Mouse (Mus musculus) kidney, adult 2 months (tissue): ENCODE data around the gene Prcc. TPM values are rescaled to one million over a fixed set of nuclear protein-coding genes. Genes with fewer than 3 reads are reported as not detected.
"Not testable (repeated sequence)": the region's sequence is repeated elsewhere in the genome, so short reads cannot be mapped to it uniquely, and the experiment has no call there.

Experiments used
- DNase-seq: peaks from one replicate; pipeline ENCODE4 v3.0.0; 2021
- H3K27ac ChIP-seq: fragments of 200-500 bp; 2 replicates; pipeline ENCODE4 v1.5.1; 2012; ENCODE audit warnings: low read depth, low read length, control low read depth, inconsistent platforms; ENCODE audit not compliant: insufficient read depth
- H3K27me3 ChIP-seq: fragments of 200-500 bp; replicated peaks from 2 replicates; pipeline ENCODE4 v1.6.1; 2012; ENCODE audit warnings: mild to moderate bottlenecking, moderate library complexity, low read length, inconsistent platforms; ENCODE audit not compliant: control insufficient read depth, insufficient read depth
- H3K36me3 ChIP-seq: fragments of 200-500 bp; 2 replicates; pipeline ENCODE4 v1.6.1; 2012; ENCODE audit warnings: mild to moderate bottlenecking, moderate library complexity, low read length, inconsistent platforms; ENCODE audit not compliant: control insufficient read depth, insufficient read depth
- H3K4me1 ChIP-seq: fragments of 200-500 bp; 2 replicates; pipeline ENCODE4 v1.6.1; 2011; ENCODE audit warnings: low read length; ENCODE audit not compliant: control insufficient read depth, insufficient read depth
- H3K4me3 ChIP-seq: fragments of 200-500 bp; 2 replicates; pipeline ENCODE4 v1.5.1; 2011; ENCODE audit warnings: mild to moderate bottlenecking, low read depth, low read length, control low read depth; ENCODE audit not compliant: insufficient read depth
- CTCF ChIP-seq: fragments of 200-500 bp; conservative IDR thresholded peaks from 2 replicates; pipeline ENCODE4 v1.5.1; 2011; ENCODE audit warnings: low read depth, mild to moderate bottlenecking, control low read depth, low read length, moderate library complexity, mixed read lengths; ENCODE audit not compliant: insufficient read depth, insufficient read length
- POLR2A ChIP-seq: fragments of 200-500 bp; IDR thresholded peaks from one replicate; pipeline ENCODE4 v1.6.1; 2011; ENCODE audit warnings: low read depth, low read length, control low read depth
- WGBS: fragments of 180-500 bp; shearing (Covaris S2); methylation state at CpG from one replicate; pipeline ENCODE4 v1.1.7; 2018; 5-methylcytosine and 5-hydroxymethylcytosine counted together
- polyA plus RNA-seq: library from polyadenylated mRNA; depleted of rRNA; stranded (reverse); fragments of >200 nt; gene quantifications from 2 replicates; pipeline ENCODE4 v1.2.3, GENCODE M21; 2012

The Prcc gene
- polyA plus RNA-seq, 1 experiment = 36.3 TPM

DNA sequence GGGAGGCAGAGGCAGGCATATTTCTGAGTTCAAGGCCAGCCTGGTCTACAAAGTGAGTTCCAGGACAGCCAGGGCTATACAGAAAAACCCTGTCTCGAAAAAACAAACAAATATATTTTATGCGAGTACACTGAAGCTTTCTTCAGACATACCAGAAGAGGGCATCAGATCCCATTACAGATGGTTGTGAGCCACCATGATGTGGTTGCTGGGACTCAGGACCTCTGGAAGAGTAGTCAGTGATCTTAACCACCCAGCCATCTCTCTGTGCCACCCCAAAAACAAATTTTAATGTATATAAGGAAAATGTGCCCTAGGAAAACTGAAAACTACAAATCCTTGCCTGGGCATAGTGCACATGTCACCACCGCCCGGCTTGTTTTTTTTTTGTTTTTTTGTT is 2.0 kb upstream of the Prcc start:
- DNase-seq, H3K4me3 ChIP-seq, H3K36me3 ChIP-seq, H3K27me3 ChIP-seq, H3K27ac ChIP-seq: not testable (repeated sequence)
- peaks cover 16% of the 10 kb centered on the region for H3K4me1 ChIP-seq
- 86% methylated on average over 4 of the region's 4 CpGs for WGBS
- TF ChIP-seq CTCF = peak; percentile 19; the same call in 1 of the 2 replicates

DNA sequence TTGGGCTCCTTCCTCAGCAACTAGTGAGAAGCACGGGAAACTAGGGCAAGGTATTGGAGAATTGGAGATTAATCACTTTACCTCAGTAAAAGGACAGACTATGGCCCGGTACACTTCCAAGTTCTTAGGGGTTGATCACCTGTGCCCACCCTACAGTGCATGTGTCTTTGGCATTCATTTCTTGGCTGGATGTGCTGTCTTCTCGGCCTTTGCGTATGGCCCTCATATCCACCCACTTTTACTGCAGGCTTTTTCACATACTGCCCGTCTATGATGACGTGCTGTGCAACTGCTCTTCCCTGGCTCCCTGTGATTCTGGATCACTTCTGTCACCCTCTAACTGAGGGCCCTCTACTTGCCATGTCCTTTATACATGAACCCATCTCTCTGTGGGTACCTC is 1.0 kb upstream of the Prcc start:
- no peak overlapping the region for H3K4me3 ChIP-seq

DNA sequence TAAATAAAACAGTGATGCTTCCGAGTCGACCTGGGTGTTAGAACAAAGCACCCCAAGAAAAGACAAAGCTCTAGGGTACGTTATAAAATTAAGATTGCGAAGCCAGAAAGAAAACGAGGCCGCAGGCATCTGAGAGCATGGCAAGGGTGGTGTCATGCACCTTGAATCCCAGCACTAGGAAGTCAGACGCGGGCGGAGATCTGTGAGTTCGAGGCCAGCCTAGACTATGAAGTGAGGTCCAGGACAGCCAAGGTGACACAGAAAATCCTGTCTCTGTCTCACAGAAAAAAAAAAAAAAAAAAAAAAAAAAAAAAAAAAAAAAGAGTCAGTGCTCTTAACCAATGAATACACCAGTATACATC is 577 bp upstream of the Prcc start:
- no peak for DNase-seq
- WGBS = 15% methylated on average over 10 of the region's 10 CpGs
- no peak overlapping the region for H3K27ac ChIP-seq
- TF ChIP-seq CTCF (no peak), POLR2A (no peak)
- H3K4me3 ChIP-seq = peak overlapping the region; percentile 44
- peaks cover 16% of the 10 kb centered on the region for H3K4me1 ChIP-seq
- no peaks in the 10 kb centered on the region for H3K36me3 ChIP-seq
- no peaks in the 10 kb centered on the region for H3K27me3 ChIP-seq

More for the DNA sequence above, 1.0 kb upstream of the Prcc start:
- Histone ChIP-seq H3K27ac (no peak overlapping the region), H3K36me3 (no peaks in the 10 kb centered on the region), H3K27me3 (no peaks in the 10 kb centered on the region), H3K4me1 (peaks cover 16% of the 10 kb centered on the region)
- WGBS = 85% methylated on average over 6 of the region's 6 CpGs
- TF ChIP-seq CTCF = no peak
- TF ChIP-seq POLR2A = no peak
- no peak for DNase-seq

DNA sequence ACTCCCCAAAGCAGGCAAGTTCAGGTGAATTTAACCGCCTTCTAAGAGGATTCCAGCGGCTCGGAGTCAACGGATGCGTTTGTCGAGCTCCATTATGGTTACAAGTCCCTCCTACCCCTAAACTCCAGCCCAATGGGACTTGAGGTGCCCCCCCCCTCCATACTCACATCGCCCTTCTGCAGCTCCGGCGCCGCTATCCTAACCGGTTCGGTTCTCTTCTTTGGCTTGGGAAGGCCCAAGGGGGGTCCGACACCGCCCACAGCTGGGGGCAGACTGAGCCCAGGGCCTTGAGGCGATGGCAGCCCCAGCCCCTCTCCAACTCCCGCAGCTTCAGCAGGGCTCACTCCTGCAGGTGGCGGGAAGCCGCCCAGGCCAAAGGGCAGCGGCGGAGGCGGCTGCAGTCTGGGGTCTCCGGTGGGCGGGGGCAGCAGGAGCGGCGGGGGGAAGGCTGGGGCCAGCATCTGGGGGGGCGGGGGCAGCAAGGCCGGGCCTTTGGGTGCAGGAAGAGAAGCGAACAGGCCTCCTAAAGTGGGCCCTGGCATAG is 628 bp downstream of the Prcc start:
- Histone ChIP-seq H3K4me3 (peak overlapping the region; percentile 93), H3K4me1 (peaks cover 16% of the 10 kb centered on the region), H3K27me3 (no peaks in the 10 kb centered on the region), H3K27ac (peak overlapping the region; percentile 87), H3K36me3 (no peaks in the 10 kb centered on the region)
- WGBS = under 1% methylated on average over 28 of the region's 28 CpGs
- peak; percentile 34 for DNase-seq
- TF ChIP-seq CTCF = no peak
- TF ChIP-seq POLR2A = no peak

DNA sequence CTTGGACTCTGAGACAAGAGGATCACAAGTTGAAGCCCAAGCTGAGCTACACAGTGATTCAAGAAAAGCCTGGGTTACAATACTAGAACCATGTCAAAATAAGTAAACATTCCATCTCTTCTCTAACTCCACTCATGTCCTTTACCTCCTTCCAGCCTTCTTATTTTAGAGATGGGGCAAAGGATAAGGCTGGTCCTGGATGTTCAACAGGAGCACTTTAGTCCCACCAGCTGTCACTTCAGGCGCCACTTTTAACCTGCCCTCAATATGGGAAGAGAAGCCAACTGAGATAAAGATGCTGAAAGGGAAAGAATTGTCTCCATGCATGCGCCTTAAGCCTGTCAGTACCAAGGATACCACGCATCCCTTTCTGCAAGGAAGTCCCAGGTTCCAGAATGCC is 1.1 kb downstream of the Prcc start:
- peaks cover 16% of the 10 kb centered on the region for H3K4me1 ChIP-seq
- no peak for TF ChIP-seq CTCF
- no peak for TF ChIP-seq POLR2A
- no peak overlapping the region; the same call in 1 of the 2 replicates for H3K27ac ChIP-seq
- no peaks in the 10 kb centered on the region for H3K27me3 ChIP-seq
- H3K36me3 ChIP-seq = no peaks in the 10 kb centered on the region
- H3K4me3 ChIP-seq = peak overlapping the region; percentile 93
- no peak for DNase-seq
- WGBS = 2% methylated on average over 3 of the region's 3 CpGs

DNA sequence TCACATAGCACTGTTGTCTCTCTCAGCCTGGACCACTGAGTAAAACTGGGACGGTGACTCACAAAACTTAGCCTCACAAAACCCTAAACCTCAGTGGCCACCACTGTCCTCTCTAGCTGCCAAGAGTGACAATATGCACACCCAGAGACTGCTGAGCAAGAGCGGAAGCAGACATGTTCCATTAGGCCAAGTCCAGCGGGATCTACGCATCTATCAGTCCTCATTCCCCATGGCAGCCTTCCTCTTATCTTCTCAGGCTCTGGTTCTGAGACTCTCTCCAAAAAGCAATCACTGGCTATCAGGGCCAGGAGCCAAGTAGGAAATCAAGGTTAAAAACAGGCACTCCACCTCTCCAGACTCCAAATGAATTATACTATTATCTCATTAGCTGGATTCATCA is 7.7 kb downstream of the Prcc start:
- Histone ChIP-seq H3K4me3 (no peak overlapping the region), H3K27ac (no peak overlapping the region), H3K27me3 (no peaks in the 10 kb centered on the region), H3K36me3 (no peaks in the 10 kb centered on the region), H3K4me1 (peaks cover 2% of the 10 kb centered on the region; the same call in 1 of the 2 replicates)
- 86% methylated on average over 4 of the region's 4 CpGs for WGBS
- no peak for TF ChIP-seq POLR2A
- no peak for DNase-seq

DNA sequence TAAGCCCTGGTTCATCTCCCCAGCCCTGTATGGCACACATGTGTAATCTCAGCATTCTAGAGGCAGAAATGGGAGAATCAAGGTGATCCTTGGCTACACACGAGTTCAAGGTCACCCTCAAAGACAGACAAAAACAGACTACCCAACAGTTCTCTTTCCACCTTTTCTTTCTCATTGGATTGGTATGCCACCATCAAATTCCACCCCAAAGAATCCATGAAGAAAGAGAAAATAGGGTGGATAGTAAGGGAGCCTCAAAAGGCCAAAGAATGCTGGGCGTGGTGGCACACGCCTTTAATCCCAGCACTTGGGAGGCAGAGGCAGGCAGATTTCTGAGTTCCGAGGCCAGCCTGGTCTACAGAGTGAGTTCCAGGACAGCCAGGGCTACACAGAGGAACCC is 21.3 kb downstream of the Prcc start:
- not testable (repeated sequence) for H3K27ac ChIP-seq, DNase-seq, H3K36me3 ChIP-seq, H3K27me3 ChIP-seq, H3K4me1 ChIP-seq, H3K4me3 ChIP-seq
- 85% methylated on average over 4 of the region's 4 CpGs for WGBS

DNA sequence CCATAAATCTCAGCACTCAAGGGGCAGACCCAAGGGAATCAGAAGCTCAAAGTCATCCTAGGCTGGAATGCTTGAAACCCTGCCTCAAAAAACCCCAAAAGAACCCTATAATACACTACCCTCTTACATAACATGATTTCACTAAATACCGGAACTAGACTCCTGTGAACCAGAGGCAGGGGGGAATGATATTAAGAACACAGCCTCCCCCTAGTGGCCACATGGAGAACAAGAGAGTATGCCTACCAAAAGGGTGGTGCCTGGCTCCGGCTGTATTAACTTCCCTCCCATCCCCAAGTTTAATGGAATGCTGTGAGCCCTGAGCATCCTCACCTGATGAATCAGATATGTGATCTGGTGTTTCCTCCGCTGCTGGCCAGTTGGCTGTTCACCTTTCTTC is 25.6 kb downstream of the Prcc start:
- H3K4me3 ChIP-seq = no peak overlapping the region
- H3K27me3 ChIP-seq = no peaks in the 10 kb centered on the region
- TF ChIP-seq CTCF (peak; percentile 70), POLR2A (no peak)
- no peak overlapping the region for H3K27ac ChIP-seq
- peak; percentile 70 for DNase-seq
- WGBS = 9% methylated on average over 3 of the region's 3 CpGs
- H3K36me3 ChIP-seq = peaks cover 2% of the 10 kb centered on the region
- H3K4me1 ChIP-seq = peaks cover 4% of the 10 kb centered on the region; the same call in 1 of the 2 replicates
